In genomic region chr10:76531828-76532227, GRCm38 (mm10) we compare ENCODE assay signal across 8 mouse cellular contexts. TPM values are rescaled to one million over a fixed set of nuclear protein-coding genes. Genes with fewer than 3 reads are reported as not detected.
A peak's percentile ranks its signal among the peaks of the same experiment; 100 is the strongest.
DNase-seq lines count a peak whose midpoint lies in the region; ATAC-seq and TF ChIP-seq lines count a peak whose summit lies in the region.

No protein-coding gene starts in this region.

- peaks cover 17% of the 10 kb centered on the region for H3K36me3 ChIP-seq in liver, adult 2 months (ENCODE audit: control insufficient read depth, insufficient read depth, low read length)
- H3K36me3 ChIP-seq in intestine, embryonic 15.5 days, result peaks cover 16% of the 10 kb centered on the region
- H3K36me3 ChIP-seq in neural tube, embryonic 14.5 days (ENCODE audit: control insufficient read depth, insufficient read depth, low read length), result peaks cover 20% of the 10 kb centered on the region

- intact Hi-C loops in left cerebral cortex, postnatal 25 days (cut with DNase I), result no loop called here

- no peak for TF ChIP-seq CTCF in liver, adult 2 months (IDR thresholded peaks at IDR 0.05; ENCODE audit: low read depth, low read length)
- TF ChIP-seq CTCF in cortical plate, adult 2 months (IDR thresholded peaks at IDR 0.05; ENCODE audit: extremely low read depth, insufficient read depth, low read length), result no peak

- H3K4me3 ChIP-seq in liver, adult 2 months (ENCODE audit: insufficient read depth, low read depth, low read length), result peak overlapping the region; percentile 91
- H3K4me3 ChIP-seq in cortical plate, adult 2 months (ENCODE audit: insufficient read depth, low read length), result peak overlapping the region; percentile 54
- H3K4me3 ChIP-seq in intestine, embryonic 15.5 days (replicated peaks), result peak overlapping the region; percentile 71
- peak overlapping the region; percentile 53 for H3K4me3 ChIP-seq in neural tube, embryonic 14.5 days (ENCODE audit: low read depth, low read length)

- peaks cover 4% of the 10 kb centered on the region; the same call in 1 of the 2 replicates for H3K79me2 ChIP-seq in liver, adult 2 months (ENCODE audit: control insufficient read depth, insufficient read depth, low read length)

- H3K27me3 ChIP-seq in liver, adult 2 months (ENCODE audit: control insufficient read depth, insufficient read depth, low read length), result no peaks in the 10 kb centered on the region
- H3K27me3 ChIP-seq in intestine, embryonic 15.5 days (replicated peaks), result no peaks in the 10 kb centered on the region
- no peaks in the 10 kb centered on the region for H3K27me3 ChIP-seq in neural tube, embryonic 14.5 days (ENCODE audit: control insufficient read depth, insufficient read depth, low read length)

- ATAC-seq in intestine, embryonic 15.5 days, result peak; percentile 52
- ATAC-seq in neural tube, embryonic 14.5 days (ENCODE audit: low read depth), result peak; percentile 30

- peak overlapping the region; percentile 81 for H3K27ac ChIP-seq in liver, adult 2 months (replicated peaks; ENCODE audit: insufficient read depth, low read depth, low read length)
- H3K27ac ChIP-seq in cortical plate, adult 2 months (ENCODE audit: insufficient read depth, low read length), result no peak overlapping the region
- H3K27ac ChIP-seq in intestine, embryonic 15.5 days, result peak overlapping the region; percentile 77
- peak overlapping the region; percentile 68 for H3K27ac ChIP-seq in neural tube, embryonic 14.5 days (ENCODE audit: low read depth, low read length)

- WGBS in liver, adult 2 months, result under 1% methylated on average over 14 of the region's 14 CpGs
- under 1% methylated on average over 14 of the region's 14 CpGs for WGBS in intestine, embryonic 15.5 days
- 2% methylated on average over 14 of the region's 14 CpGs for WGBS in neural tube, embryonic 14.5 days

- H3K9me3 ChIP-seq in intestine, embryonic 15.5 days, result no peaks in the 10 kb centered on the region
- no peaks in the 10 kb centered on the region for H3K9me3 ChIP-seq in neural tube, embryonic 14.5 days (ENCODE audit: control insufficient read depth, low read length)

- H3K9ac ChIP-seq in liver, adult 2 months (ENCODE audit: low read depth, low read length), result peak overlapping the region; percentile 92
- peak overlapping the region; percentile 70 for H3K9ac ChIP-seq in intestine, embryonic 15.5 days
- peak overlapping the region; percentile 56 for H3K9ac ChIP-seq in neural tube, embryonic 14.5 days (replicated peaks; ENCODE audit: low read depth, low read length)

- no peak for TF ChIP-seq POLR2A in liver, adult 2 months (IDR thresholded peaks at IDR 0.05; ENCODE audit: extremely low read depth, insufficient read depth, low read length)
- TF ChIP-seq POLR2A in cortical plate, adult 2 months (IDR thresholded peaks at IDR 0.05; ENCODE audit: extremely low read depth, insufficient read depth, low read length), result no peak

- H3K4me2 ChIP-seq in intestine, embryonic 15.5 days (replicated peaks), result peak overlapping the region; percentile 89
- H3K4me2 ChIP-seq in neural tube, embryonic 14.5 days (ENCODE audit: low read depth, low read length), result peak overlapping the region; percentile 52

- DNase-seq in liver, adult 2 months (ENCODE audit: extremely low read depth, low read depth, low spot score), result peak; percentile 22
- no peak for DNase-seq in liver
- DNase-seq in left cerebral cortex, postnatal 25 days (ENCODE audit: low spot score in 2 of 2), result no peak
- DNase-seq in embryo, embryonic 10 days (ENCODE audit: low spot score), result no peak
- no peak for DNase-seq in B cell, adult 2 months

- peaks cover 5% of the 10 kb centered on the region for H3K4me1 ChIP-seq in liver, adult 2 months (ENCODE audit: control insufficient read depth, insufficient read depth, low read length)
- 0 out of 2 replicates have a peak, but pooled peaks cover 2% of the 10 kb centered on the region for H3K4me1 ChIP-seq in cortical plate, adult 2 months (ENCODE audit: control insufficient read depth, insufficient read depth, low read length)
- peaks cover 10% of the 10 kb centered on the region; the same call in 1 of the 2 replicates for H3K4me1 ChIP-seq in intestine, embryonic 15.5 days (replicated peaks)
- peaks cover 7% of the 10 kb centered on the region for H3K4me1 ChIP-seq in neural tube, embryonic 14.5 days (ENCODE audit: control insufficient read depth, insufficient read depth, low read length)

RNA-seq across cellular contexts. Expression of gene Lss, which starts 0.4 kb away (rescaled TPM):
- 42.6 and 53.4 TPM in 2 replicates for total RNA-seq in liver, adult 2 months (2014; rRNA removed)
- 45.7 and 62.6 TPM in 2 replicates for polyA plus RNA-seq in liver, adult 2 months (2012; rRNA removed)
- 30.9 and 31.0 TPM in 2 replicates for polyA plus RNA-seq in cortical plate, adult 2 months (2012; rRNA removed)
- polyA plus RNA-seq in intestine, embryonic 15.5 days (2015; fragmentation: Nextera tagmentation; extraction: Ambion mirVana), result 60.2 and 67.2 TPM in 2 replicates
- 34.1 and 39.3 TPM in 2 replicates for polyA plus RNA-seq in neural tube, embryonic 14.5 days (2014; fragmentation: Nextera tagmentation; extraction: Ambion mirVana)
- 10 to 100 TPM; 44.2 to 45.1 TPM for total RNA-seq in left cerebral cortex, postnatal 25 days (2021)

RNA-seq across cellular contexts. Expression of gene Spatc1l, which starts 30.2 kb away (rescaled TPM):
- not detected in 2 replicates for total RNA-seq in liver, adult 2 months (2014; rRNA removed)
- 0.13 and 0.14 TPM in 2 replicates for polyA plus RNA-seq in liver, adult 2 months (2012; rRNA removed)
- 0.09 and 0.42 TPM in 2 replicates for polyA plus RNA-seq in cortical plate, adult 2 months (2012; rRNA removed)
- not detected in 2 replicates for polyA plus RNA-seq in intestine, embryonic 15.5 days (2015; fragmentation: Nextera tagmentation; extraction: Ambion mirVana)
- 0.15 TPM in 1 of 2 replicates, not detected in the other for polyA plus RNA-seq in neural tube, embryonic 14.5 days (2014; fragmentation: Nextera tagmentation; extraction: Ambion mirVana)
- total RNA-seq in left cerebral cortex, postnatal 25 days (2021), result not detected

RNA-seq across cellular contexts. Expression of gene Ftcd, which starts 43.6 kb away (rescaled TPM):
- 335 and 349 TPM in 2 replicates for total RNA-seq in liver, adult 2 months (2014; rRNA removed)
- polyA plus RNA-seq in liver, adult 2 months (2012; rRNA removed), result 526 and 676 TPM in 2 replicates
- 0.04 and 0.06 TPM in 2 replicates for polyA plus RNA-seq in cortical plate, adult 2 months (2012; rRNA removed)
- polyA plus RNA-seq in intestine, embryonic 15.5 days (2015; fragmentation: Nextera tagmentation; extraction: Ambion mirVana), result 0.64 and 1.3 TPM in 2 replicates
- not detected in 2 replicates for polyA plus RNA-seq in neural tube, embryonic 14.5 days (2014; fragmentation: Nextera tagmentation; extraction: Ambion mirVana)
- total RNA-seq in left cerebral cortex, postnatal 25 days (2021), result under 1 TPM in 1 of 2 experiments, not detected in 1; 0.16 TPM

Comparison
In these comparisons a context has a peak if more than half of its experiments do, and no peak if none do; other contexts are left out.
1. RNA of gene Ftcd, which starts 43.6 kb away (polyA plus RNA-seq): 526 to 676 TPM in liver, adult 2 months; 0.64 to 1.3 TPM in intestine, embryonic 15.5 days, 0.04 to 0.06 TPM in cortical plate, adult 2 months and not detected in neural tube, embryonic 14.5 days; every median in the first group is over 100 times any median in the second.
2. Peak in every context shown above with its lines, with median percentiles within 50 percentile points of each other: H3K4me3 ChIP-seq and H3K9ac ChIP-seq.